Mouse (Mus musculus) liver, embryonic 14.5 days (tissue): Measurements from ENCODE around the gene Hdac9. TPM values are rescaled to one million over a fixed set of nuclear protein-coding genes. Genes with fewer than 3 reads are reported as not detected.
"Not testable (repeated sequence)": the region's sequence is repeated elsewhere in the genome, so short reads cannot be mapped to it uniquely, and the experiment has no call there.

Experiments
- ATAC-seq: fragments of 200-750 bp; cut with Nextera tagmentation; 2 replicates; pipeline ENCODE4 v1.8.0; 2017; ENCODE audit warnings: moderate number of reproducible peaks, mild to moderate bottlenecking, moderate library complexity; ENCODE audit not compliant: insufficient read depth
- DNase-seq, 3 experiments: peaks; one replicate each; pipeline ENCODE4 v3.0.0-alpha.2; 2012 to 2013; ENCODE audit warnings: low read depth in 3 of 3, low spot score in 3 of 3
- H3K27ac ChIP-seq: fragments of 300-500 bp; sonication (generic); 2 replicates; pipeline ENCODE4 v1.5.1; 2014; ENCODE audit warnings: moderate library complexity, mild to moderate bottlenecking, control low read depth, inconsistent platforms
- H3K27me3 ChIP-seq: fragments of 300-500 bp; sonication (generic); 2 replicates; pipeline ENCODE4 v1.6.1; 2014; ENCODE audit warnings: mild to moderate bottlenecking, low read length, moderate library complexity; ENCODE audit not compliant: control insufficient read depth, insufficient read depth
- H3K36me3 ChIP-seq: fragments of 300-500 bp; sonication (generic); replicated peaks from 2 replicates; pipeline ENCODE4 v1.6.1; 2014; ENCODE audit warnings: low read depth; ENCODE audit not compliant: control insufficient read depth, insufficient read depth
- H3K4me1 ChIP-seq, 2 experiments: fragments of 200-500 bp in 1 of 2; fragments of 300-500 bp in 1 of 2; sonication (generic) in 1 of 2; replicated peaks; 2 replicates each; pipeline ENCODE4 v1.6.1; 2012 to 2014; ENCODE audit warnings: antibody characterized with exemption in 1 of 2, inconsistent platforms in 1 of 2, low read length in 1 of 2; ENCODE audit not compliant: control insufficient read depth in 2 of 2, insufficient read depth in 2 of 2
- H3K4me2 ChIP-seq: fragments of 300-500 bp; sonication (generic); 2 replicates; pipeline ENCODE4 v1.6.1; 2014; ENCODE audit warnings: low read depth, mild to moderate bottlenecking, control low read depth, moderate library complexity
- H3K4me3 ChIP-seq, 2 experiments: fragments of 200-500 bp in 1 of 2; fragments of 300-500 bp in 1 of 2; sonication (generic) in 1 of 2; 2 replicates each; pipeline ENCODE4 v1.5.1; 2012 to 2014; ENCODE audit warnings: low read depth in 2 of 2, low read length in 2 of 2, mild to moderate bottlenecking in 2 of 2, control low read depth in 1 of 2, inconsistent platforms in 1 of 2, moderate library complexity in 1 of 2; ENCODE audit not compliant: insufficient read depth in 1 of 2
- H3K9ac ChIP-seq: fragments of 300-500 bp; sonication (generic); replicated peaks from 2 replicates; pipeline ENCODE4 v1.6.1; 2014; ENCODE audit warnings: mild to moderate bottlenecking, control low read depth, moderate library complexity
- H3K9me3 ChIP-seq: fragments of 300-500 bp; sonication (generic); 2 replicates; pipeline ENCODE4 v1.6.1; 2016; ENCODE audit warnings: low read length, mixed read lengths; ENCODE audit not compliant: control insufficient read depth
- CTCF ChIP-seq: IDR thresholded peaks from 2 replicates; pipeline ENCODE4 v1.5.1; 2016; ENCODE audit warnings: antibody characterized with exemption, low read depth, control low read depth
- EP300 ChIP-seq: IDR thresholded peaks from 2 replicates; pipeline ENCODE4 v1.6.1; 2016; ENCODE audit warnings: antibody characterized with exemption, low read depth
- WGBS: fragments of 180-500 bp; shearing (Covaris S2); extraction: QIAGEN DNeasy Blood & Tissue Kit; methylation state at CpG from one replicate; pipeline ENCODE4 v1.1.7; 2014; ENCODE audit not compliant: insufficient replicate concordance; 5-methylcytosine and 5-hydroxymethylcytosine counted together
- polyA plus RNA-seq, 2 experiments: library from polyadenylated mRNA; depleted of rRNA in 1 of 2; stranded (reverse) in 1 of 2; unstranded in 1 of 2; fragments of >200 nt; fragmentation: Nextera tagmentation in 1 of 2; extraction: Ambion mirVana in 1 of 2; gene quantifications; 2 replicates each; pipeline versions ENCODE4 v1.2.1 to v1.2.3; 2012 to 2014

Gene Hdac9
- polyA plus RNA-seq, 2 experiments: 1.3 to 1.4 TPM

DNA sequence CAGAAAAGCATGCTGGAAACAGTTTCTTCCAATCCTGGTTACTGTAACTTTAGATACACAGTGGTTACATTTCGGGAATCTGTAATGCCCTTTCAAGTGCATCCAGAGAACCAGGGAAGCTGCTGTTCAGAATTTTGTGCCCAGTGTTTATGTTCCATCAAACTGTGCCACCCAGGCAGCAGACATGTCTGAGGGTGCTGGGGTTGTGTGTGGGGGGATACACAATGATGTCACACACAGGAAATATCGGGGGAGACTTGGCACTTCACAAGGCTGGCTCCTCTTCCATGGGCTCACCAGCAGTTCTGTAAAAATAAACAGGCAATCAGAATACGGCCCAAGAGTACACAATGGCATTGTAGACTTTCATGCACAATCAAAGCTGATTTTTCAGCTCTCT is 864.9 kb downstream of the Hdac9 start:
- H3K4me3 ChIP-seq: no peak overlapping the region
- H3K9ac ChIP-seq: no peak overlapping the region
- no peak for TF ChIP-seq EP300
- no peak for TF ChIP-seq CTCF
- no peaks in the 10 kb centered on the region for H3K36me3 ChIP-seq
- ATAC-seq (no peak), DNase-seq (no peak)
- H3K9me3 ChIP-seq: no peaks in the 10 kb centered on the region
- no peaks in the 10 kb centered on the region for H3K4me1 ChIP-seq
- H3K4me2 ChIP-seq: no peak overlapping the region
- 43% methylated on average over 3 of the region's 3 CpGs for WGBS
- H3K27me3 ChIP-seq: no peaks in the 10 kb centered on the region
- H3K27ac ChIP-seq: no peak overlapping the region

DNA sequence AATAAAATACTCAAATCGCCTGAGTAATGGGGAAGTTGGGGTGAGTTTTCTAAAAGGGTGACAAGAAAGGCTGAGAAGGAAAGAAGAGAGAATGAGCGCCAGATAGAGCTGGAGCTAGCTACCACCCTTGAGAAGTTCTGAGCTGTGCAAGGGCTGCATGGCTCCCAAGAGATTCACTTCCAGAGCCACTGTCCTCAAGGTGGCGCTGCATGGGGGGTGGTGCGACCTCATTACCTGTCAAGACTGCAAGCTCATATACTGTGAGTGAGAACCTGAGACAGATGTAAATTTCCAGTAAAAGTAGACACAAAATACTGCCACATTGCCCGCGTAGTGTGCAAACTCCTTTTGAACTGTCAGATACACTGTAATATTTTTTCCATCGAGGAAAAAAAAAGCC is 865.8 kb downstream of the Hdac9 start:
- Histone ChIP-seq H3K36me3 (no peaks in the 10 kb centered on the region), H3K4me2 (no peak overlapping the region), H3K4me3 (no peak overlapping the region), H3K9ac (no peak overlapping the region), H3K9me3 (no peaks in the 10 kb centered on the region), H3K27ac (no peak overlapping the region), H3K27me3 (no peaks in the 10 kb centered on the region), H3K4me1 (no peaks in the 10 kb centered on the region)
- no peak for DNase-seq
- TF ChIP-seq EP300 (no peak), CTCF (no peak; the same call in 1 of the 2 replicates)
- WGBS: 34% methylated on average over 7 of the region's 7 CpGs
- ATAC-seq: no peak

DNA sequence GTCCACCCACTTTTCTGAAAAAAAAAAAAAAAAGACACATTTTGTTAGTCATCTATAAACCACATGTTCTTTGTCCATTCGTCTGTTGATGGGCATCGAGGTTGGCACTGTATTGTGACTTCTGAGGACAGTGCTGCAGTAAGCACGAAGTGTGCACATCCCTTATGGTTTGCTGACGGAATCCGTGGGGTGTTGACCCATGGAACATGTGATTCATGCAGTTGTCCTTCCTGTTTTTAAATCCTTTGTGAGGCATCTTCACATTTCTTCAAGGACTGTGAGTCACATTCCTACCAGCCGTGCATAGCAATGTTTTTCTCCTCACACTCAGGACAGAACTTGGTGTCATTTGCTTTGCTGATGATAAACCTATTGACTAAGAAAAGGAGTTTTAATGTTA is 875.9 kb downstream of the Hdac9 start:
- no peaks in the 10 kb centered on the region for H3K36me3 ChIP-seq
- ATAC-seq: no peak
- no peaks in the 10 kb centered on the region for H3K4me1 ChIP-seq
- H3K27ac ChIP-seq: no peak overlapping the region
- 51% methylated on average over 6 of the region's 6 CpGs for WGBS
- no peak for DNase-seq
- no peak overlapping the region for H3K9ac ChIP-seq
- H3K4me2 ChIP-seq: no peak overlapping the region
- no peak overlapping the region for H3K4me3 ChIP-seq
- no peaks in the 10 kb centered on the region for H3K27me3 ChIP-seq
- no peaks in the 10 kb centered on the region for H3K9me3 ChIP-seq
- TF ChIP-seq CTCF: no peak
- no peak for TF ChIP-seq EP300

DNA sequence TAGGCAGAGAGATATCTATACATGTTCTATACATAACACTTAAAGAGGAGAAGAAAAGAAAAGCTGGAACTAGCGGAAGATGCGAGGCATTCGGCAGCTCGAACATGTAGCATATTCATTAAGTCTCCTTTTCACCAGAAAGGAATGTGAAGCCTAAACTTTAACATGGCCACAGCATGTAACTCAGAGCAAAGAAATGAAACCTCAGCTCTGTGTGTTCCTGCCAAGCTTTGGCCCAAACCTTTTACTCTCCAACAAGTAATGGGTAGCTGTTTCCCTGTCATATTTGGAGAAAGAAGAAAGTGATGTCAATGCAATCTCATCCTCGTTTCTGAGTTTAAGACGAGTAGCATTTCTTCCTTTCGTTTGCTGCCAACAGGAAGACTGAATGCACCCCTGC is 876.8 kb downstream of the Hdac9 start:
- Histone ChIP-seq H3K36me3 (no peaks in the 10 kb centered on the region), H3K9me3 (no peaks in the 10 kb centered on the region), H3K4me1 (no peaks in the 10 kb centered on the region), H3K27me3 (no peaks in the 10 kb centered on the region), H3K4me2 (no peak overlapping the region), H3K4me3 (no peak overlapping the region), H3K9ac (no peak overlapping the region), H3K27ac (no peak overlapping the region)
- DNase-seq: no peak
- TF ChIP-seq CTCF: no peak
- no peak for TF ChIP-seq EP300
- 75% methylated on average over 7 of the region's 7 CpGs for WGBS
- ATAC-seq: no peak

DNA sequence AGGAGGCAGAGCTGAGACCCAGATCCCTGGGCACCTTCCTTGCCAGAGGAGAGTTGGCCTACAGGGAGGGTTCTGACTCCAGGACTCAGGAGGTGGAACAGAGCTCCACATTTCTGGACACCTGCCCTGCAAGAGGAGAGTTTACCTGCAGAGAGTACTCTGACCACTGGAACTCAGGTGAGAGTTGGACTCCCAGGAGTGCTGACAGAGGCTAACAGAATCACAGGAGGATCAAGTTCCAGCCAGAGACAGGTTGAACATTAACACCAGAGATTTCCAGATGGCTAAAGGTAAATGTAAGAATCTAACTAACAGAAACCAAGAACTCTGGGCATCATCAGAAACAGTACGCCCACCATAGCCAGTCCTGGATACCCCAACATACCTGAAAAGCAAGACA is 907.1 kb downstream of the Hdac9 start:
- H3K36me3 ChIP-seq, H3K9me3 ChIP-seq, H3K27ac ChIP-seq, H3K4me2 ChIP-seq, DNase-seq, H3K9ac ChIP-seq, H3K4me3 ChIP-seq, H3K27me3 ChIP-seq, H3K4me1 ChIP-seq, ATAC-seq: not testable (repeated sequence)
- WGBS: 55% methylated on average over 1 of the region's 1 CpGs

Other genes starting within 250 kb of the Hdac9 start
- gene Prps1l1, start 67.7 kb upstream of the Hdac9 start, polyA plus RNA-seq (2012; rRNA removed): not detected in 2 replicates
- not detected in 2 replicates for gene Prps1l1, start 67.7 kb upstream of the Hdac9 start, polyA plus RNA-seq (2014; fragmentation: Nextera tagmentation; extraction: Ambion mirVana)
- 1.7 and 2.5 TPM in 2 replicates for gene Snx13, start 130.1 kb upstream of the Hdac9 start, polyA plus RNA-seq (2012; rRNA removed)
- 7.2 and 7.3 TPM in 2 replicates for gene Snx13, start 130.1 kb upstream of the Hdac9 start, polyA plus RNA-seq (2014; fragmentation: Nextera tagmentation; extraction: Ambion mirVana)